Comparison of ENCODE assay signal across 9 mouse cellular contexts in the genomic region with DNA sequence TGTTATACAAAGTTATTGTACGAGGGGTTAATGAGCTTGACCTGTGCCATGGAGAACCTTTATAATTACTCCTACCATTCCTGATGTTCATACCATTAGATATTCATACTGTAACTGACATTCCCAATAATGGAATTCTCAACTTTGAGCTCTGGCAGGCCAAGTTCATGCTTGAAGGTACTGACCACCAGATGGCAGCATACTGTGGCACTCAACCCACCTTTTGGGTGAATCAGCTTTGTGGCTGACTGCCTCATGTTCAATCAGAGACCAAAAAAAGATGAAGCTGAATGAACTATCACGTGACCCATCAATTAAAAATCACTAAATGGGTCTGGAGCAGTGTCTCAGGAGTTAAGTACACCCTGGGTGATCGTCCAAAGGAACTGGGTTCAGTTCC.
DNase-seq lines count a peak whose midpoint lies in the region; ATAC-seq lines count a peak whose summit lies in the region.
"Had no signal": no experiment of that assay in that cellular context is flagged by ENCODE, and none has a peak within 500 bp of the region (broad histone marks: within the 10 kb centered on the region; RNA-seq: fewer than 3 reads in every experiment).

No protein-coding gene starts in this region.

- H3K4me3 ChIP-seq in heart, embryonic 11.5 days (ENCODE audit: low read depth, low read length): no peak overlapping the region

- ATAC-seq in heart, embryonic 11.5 days (replicated peaks; ENCODE audit: insufficient number of reproducible peaks, low FRiP score, low TSS enrichment): no peak
- ATAC-seq: Patski had no signal

- no peak overlapping the region for H3K4me2 ChIP-seq in heart, embryonic 11.5 days

- no peak overlapping the region for H3K27ac ChIP-seq in heart, embryonic 11.5 days (ENCODE audit: low read depth, low read length)

- intact Hi-C loops in heart, postnatal 10 days (cut with DNase I): loop anchor here (5.0 kb wide), 3 partner anchors 322 to 1342 kb away; no protein-coding TSS in a partner anchor
- intact Hi-C loops in left cerebral cortex, postnatal 14 days (cut with DNase I): no loop called here

- WGBS in heart, embryonic 11.5 days (ENCODE audit: insufficient replicate concordance): 41% methylated on average over 3 of the region's 3 CpGs

- H3K4me1 ChIP-seq in heart, embryonic 11.5 days (ENCODE audit: control insufficient read depth, insufficient read depth, low read length): no peaks in the 10 kb centered on the region

- H3K9me3 ChIP-seq in heart, embryonic 11.5 days (replicated peaks; ENCODE audit: control insufficient read depth, low read length): no peaks in the 10 kb centered on the region

- H3K36me3 ChIP-seq in heart, embryonic 11.5 days (ENCODE audit: control insufficient read depth, insufficient read depth, low read length): no peaks in the 10 kb centered on the region

- peak; percentile 11 to 39 for DNase-seq in heart, postnatal 10 days
- DNase-seq in ovary, postnatal 14 days (ENCODE audit: low spot score): peak; percentile 4
- no peak for DNase-seq in ovary, adult 18-20 months (ENCODE audit: low spot score)
- DNase-seq in embryo, embryonic 11 days: peak; percentile 69
- DNase-seq in retina, embryonic 14.5 days (ENCODE audit: low spot score): peak; percentile 71
- no peak for DNase-seq in gastrocnemius, postnatal 10 days
- DNase-seq in left cerebral cortex, postnatal 14 days (ENCODE audit: low spot score in 2 of 2): no peak

- H3K9ac ChIP-seq in heart, embryonic 11.5 days (ENCODE audit: low read depth, low read length): no peak overlapping the region

- no peaks in the 10 kb centered on the region for H3K27me3 ChIP-seq in heart, embryonic 11.5 days (ENCODE audit: control insufficient read depth, insufficient read depth, low read length)
- H3K27me3 ChIP-seq: Patski had no signal

Comparison
In these comparisons a context has a peak if more than half of its experiments do, and no peak if none do; other contexts are left out.
1. DNase-seq: peak in heart, postnatal 10 days (2 of 2), ovary, postnatal 14 days (single experiment), embryo, embryonic 11 days (single experiment) and retina, embryonic 14.5 days (single experiment); none in ovary, adult 18-20 months (single experiment), gastrocnemius, postnatal 10 days (single experiment) and left cerebral cortex, postnatal 14 days (0 of 2).